Mouse (Mus musculus): ENCODE measurements around the gene Rln3. TPM values are rescaled to one million over a fixed set of nuclear protein-coding genes. Genes with fewer than 3 reads are reported as not detected.
A peak's percentile ranks its signal among the peaks of the same experiment; 100 is the strongest.

The Rln3 gene
- polyA plus RNA-seq, 1 experiment: 0.31 TPM

- Histone ChIP-seq H3K9me3 (no peaks in the 10 kb centered on the region), H3K36me3 (replicated peaks; ENCODE audit: low read length) (peaks cover 7% of the 10 kb centered on the region), H3K27me3 (replicated peaks) (peaks cover 84% of the 10 kb centered on the region), H3K4me1 (peaks cover 34% of the 10 kb centered on the region), H3K4me3 (replicated peaks) (peak overlapping the region; percentile 85)
- TF ChIP-seq GATA1 (IDR thresholded peaks at IDR 0.05; ENCODE audit: borderline replicate concordance, low read length) (no peak), FLI1 (IDR thresholded peaks at IDR 0.05; ENCODE audit: low read length) (no peak)
Observed at GRCm38 (mm10) chr8:84025863-84026262, 18.9 kb downstream of the Rln3 start.

- TF ChIP-seq GATA1 (IDR thresholded peaks at IDR 0.05; ENCODE audit: borderline replicate concordance, low read length) (no peak), FLI1 (IDR thresholded peaks at IDR 0.05; ENCODE audit: low read length) (no peak)
- H3K4me1 ChIP-seq: peaks cover 34% of the 10 kb centered on the region
- H3K27me3 ChIP-seq (replicated peaks): peaks cover 90% of the 10 kb centered on the region
- H3K36me3 ChIP-seq (replicated peaks; ENCODE audit: low read length): no peaks in the 10 kb centered on the region
- no peak overlapping the region for H3K4me3 ChIP-seq (replicated peaks)
- no peaks in the 10 kb centered on the region for H3K9me3 ChIP-seq
Observed at GRCm38 (mm10) chr8:84024171-84024570, 20.6 kb downstream of the Rln3 start.

- Histone ChIP-seq H3K9me3 (no peaks in the 10 kb centered on the region), H3K4me3 (replicated peaks) (no peak overlapping the region), H3K36me3 (replicated peaks; ENCODE audit: low read length) (no peaks in the 10 kb centered on the region), H3K27me3 (replicated peaks) (peaks cover 88% of the 10 kb centered on the region), H3K4me1 (peaks cover 34% of the 10 kb centered on the region)
- TF ChIP-seq FLI1 (IDR thresholded peaks at IDR 0.05; ENCODE audit: low read length) (no peak), GATA1 (IDR thresholded peaks at IDR 0.05; ENCODE audit: borderline replicate concordance, low read length) (no peak)
Observed at GRCm38 (mm10) chr8:84023631-84024030, 21.2 kb downstream of the Rln3 start.

DNA sequence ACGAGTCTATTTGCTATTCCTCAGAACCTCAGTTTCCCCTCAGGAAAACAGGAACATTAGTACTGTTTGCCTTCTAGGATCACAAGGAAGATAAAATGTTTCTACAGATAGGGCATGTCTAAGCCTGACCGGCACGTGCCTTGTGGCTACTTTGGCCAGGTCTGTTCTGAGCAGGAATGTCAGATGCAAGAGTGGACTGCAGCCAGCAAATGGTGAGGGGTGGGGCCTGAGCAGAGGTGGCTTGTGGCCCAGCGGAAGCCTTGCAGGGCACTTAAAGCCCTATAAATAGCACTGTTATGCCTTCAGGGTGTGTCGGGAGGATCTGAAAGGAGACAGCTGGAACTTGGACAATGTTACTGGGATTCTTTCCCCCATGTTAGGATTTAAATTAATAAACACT lies 21.7 kb downstream of the Rln3 start:
- no peaks in the 10 kb centered on the region for H3K36me3 ChIP-seq (replicated peaks; ENCODE audit: low read length)
- TF ChIP-seq GATA1 (IDR thresholded peaks at IDR 0.05; ENCODE audit: borderline replicate concordance, low read length) (no peak), FLI1 (IDR thresholded peaks at IDR 0.05; ENCODE audit: low read length) (no peak)
- peaks cover 86% of the 10 kb centered on the region for H3K27me3 ChIP-seq (replicated peaks)
- H3K4me1 ChIP-seq: peaks cover 34% of the 10 kb centered on the region
- H3K9me3 ChIP-seq: no peaks in the 10 kb centered on the region
- no peak overlapping the region for H3K4me3 ChIP-seq (replicated peaks)

GRCm38 (mm10) chr8:84021569-84021968 lies 23.2 kb downstream of the Rln3 start:
- Histone ChIP-seq H3K4me3 (replicated peaks) (no peak overlapping the region), H3K4me1 (peaks cover 27% of the 10 kb centered on the region), H3K36me3 (replicated peaks; ENCODE audit: low read length) (no peaks in the 10 kb centered on the region), H3K9me3 (no peaks in the 10 kb centered on the region; the same call in 1 of the 2 replicates), H3K27me3 (replicated peaks) (peaks cover 84% of the 10 kb centered on the region)
- TF ChIP-seq FLI1 (IDR thresholded peaks at IDR 0.05; ENCODE audit: low read length): no peak
- TF ChIP-seq GATA1 (IDR thresholded peaks at IDR 0.05; ENCODE audit: borderline replicate concordance, low read length): no peak

DNA sequence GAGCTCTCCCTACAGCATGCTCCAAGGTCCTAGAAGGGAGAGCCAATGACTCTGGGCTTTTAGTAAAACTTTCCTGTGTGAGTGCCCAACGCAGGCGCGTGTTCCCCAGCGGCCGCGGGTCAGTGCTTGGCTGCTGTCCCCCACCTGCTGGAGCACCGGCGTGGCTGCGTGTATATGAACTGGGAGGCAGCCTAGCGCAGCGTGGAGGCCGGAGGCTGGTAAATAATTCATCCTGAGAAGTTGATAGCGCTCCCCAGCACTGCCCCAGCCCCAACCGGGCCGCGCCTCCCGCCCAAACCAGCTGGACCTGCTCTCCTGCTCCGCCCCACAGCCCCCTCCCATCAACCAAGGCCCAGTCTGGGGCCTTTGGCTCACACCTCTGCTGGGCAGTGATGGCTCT lies 23.7 kb downstream of the Rln3 start, which contains the start of gene Palm3:
Gene Palm3 (plus strand): TSS at position 376 of the 400 bp plus-strand sequence.
- peaks cover 3% of the 10 kb centered on the region for H3K9me3 ChIP-seq
- H3K27me3 ChIP-seq (replicated peaks): peaks cover 82% of the 10 kb centered on the region
- no peak for TF ChIP-seq GATA1 (IDR thresholded peaks at IDR 0.05; ENCODE audit: borderline replicate concordance, low read length)
- TF ChIP-seq FLI1 (IDR thresholded peaks at IDR 0.05; ENCODE audit: low read length): no peak
- H3K4me1 ChIP-seq: peaks cover 22% of the 10 kb centered on the region
- H3K4me3 ChIP-seq (replicated peaks): no peak within 1 kb of the TSS
- H3K36me3 ChIP-seq (replicated peaks; ENCODE audit: low read length): no peaks in the 10 kb centered on the region

DNA sequence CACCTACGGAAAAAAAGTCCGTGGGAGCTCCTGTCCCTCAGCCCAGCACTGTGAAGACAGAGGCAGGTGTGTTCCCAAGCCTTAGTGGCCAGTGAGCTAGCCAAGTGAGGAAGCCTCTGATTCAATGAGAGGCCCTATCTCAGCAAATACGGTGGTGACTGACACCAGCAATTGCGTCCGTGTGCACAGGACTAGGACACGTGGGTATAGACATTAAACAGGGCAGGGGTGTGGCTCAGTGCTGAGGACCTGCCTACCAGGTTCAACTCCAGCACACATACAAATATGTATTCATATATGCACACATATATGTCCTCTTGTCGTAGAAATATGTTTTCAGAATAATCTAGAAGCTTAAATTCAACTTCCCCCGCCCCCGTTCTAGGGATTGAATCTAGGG lies 25.1 kb downstream of the Rln3 start:
- H3K9me3 ChIP-seq: peaks cover 10% of the 10 kb centered on the region
- H3K4me1 ChIP-seq: peaks cover 14% of the 10 kb centered on the region
- no peak overlapping the region for H3K4me3 ChIP-seq (replicated peaks)
- H3K27me3 ChIP-seq (replicated peaks): peaks cover 78% of the 10 kb centered on the region
- H3K36me3 ChIP-seq (replicated peaks; ENCODE audit: low read length): no peaks in the 10 kb centered on the region
- no peak for TF ChIP-seq FLI1 (IDR thresholded peaks at IDR 0.05; ENCODE audit: low read length)
- TF ChIP-seq GATA1 (IDR thresholded peaks at IDR 0.05; ENCODE audit: borderline replicate concordance, low read length): no peak

- peaks cover 70% of the 10 kb centered on the region for H3K27me3 ChIP-seq (replicated peaks)
- peaks cover 10% of the 10 kb centered on the region for H3K9me3 ChIP-seq
- no peak overlapping the region for H3K4me3 ChIP-seq (replicated peaks)
- H3K36me3 ChIP-seq (replicated peaks; ENCODE audit: low read length): no peaks in the 10 kb centered on the region
- TF ChIP-seq GATA1 (IDR thresholded peaks at IDR 0.05; ENCODE audit: borderline replicate concordance, low read length) (no peak), FLI1 (IDR thresholded peaks at IDR 0.05; ENCODE audit: low read length) (no peak)
- H3K4me1 ChIP-seq: peaks cover 21% of the 10 kb centered on the region
Observed at GRCm38 (mm10) chr8:84015833-84016232, 29.0 kb downstream of the Rln3 start.

GRCm38 (mm10) chr8:84012499-84013165 lies 32.2 kb downstream of the Rln3 start:
- Histone ChIP-seq H3K4me3 (replicated peaks) (peak overlapping the region; percentile 93), H3K4me1 (peaks cover 35% of the 10 kb centered on the region), H3K9me3 (peaks cover 10% of the 10 kb centered on the region), H3K36me3 (replicated peaks; ENCODE audit: low read length) (no peaks in the 10 kb centered on the region), H3K27me3 (replicated peaks) (peaks cover 59% of the 10 kb centered on the region)
- TF ChIP-seq GATA1 (IDR thresholded peaks at IDR 0.05; ENCODE audit: borderline replicate concordance, low read length): no peak
- TF ChIP-seq FLI1 (IDR thresholded peaks at IDR 0.05; ENCODE audit: low read length): no peak

DNA sequence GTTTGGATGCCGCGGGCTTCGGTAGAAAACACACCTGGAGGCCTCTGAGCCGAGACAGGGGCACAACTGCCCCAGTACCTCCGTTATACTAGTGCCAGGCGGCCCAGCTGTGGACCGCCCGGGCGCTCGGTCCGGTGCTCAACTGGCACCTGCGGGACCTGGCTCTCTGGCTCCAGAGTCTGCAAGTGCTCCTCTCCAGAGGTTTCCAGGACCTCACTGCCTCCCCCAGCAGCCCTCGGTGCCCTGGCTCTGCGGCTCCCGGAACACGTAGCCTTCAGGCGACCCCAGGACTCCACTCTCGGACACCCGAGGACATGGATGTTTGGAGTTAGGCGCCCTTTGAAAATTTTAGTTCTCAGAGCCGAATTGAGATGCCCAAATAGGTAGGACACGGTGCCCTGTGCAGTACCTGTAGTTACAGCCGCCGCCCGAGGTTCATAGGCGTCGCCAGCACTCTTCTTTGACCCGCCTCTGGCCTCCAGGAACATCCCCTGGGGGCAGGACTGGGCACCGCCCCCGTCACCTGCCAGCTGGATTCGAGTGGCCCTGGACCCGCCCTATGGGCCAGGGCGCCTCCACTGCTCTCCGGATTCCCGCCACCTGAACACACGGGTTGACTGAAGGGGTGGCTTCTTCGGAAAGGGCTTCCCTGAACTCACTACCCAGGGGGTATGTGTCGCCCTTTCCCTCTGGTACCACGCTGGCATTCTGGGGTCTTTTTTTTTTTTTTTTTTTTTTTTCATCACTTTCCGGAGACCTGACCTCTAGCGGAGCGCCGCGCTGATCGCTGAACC lies 32.9 kb downstream of the Rln3 start, which contains the start of gene 2210011C24Rik:
Gene 2210011C24Rik (minus strand): TSS at position 467 of the 794 bp plus-strand sequence.
- peaks cover 53% of the 10 kb centered on the region for H3K27me3 ChIP-seq (replicated peaks)
- TF ChIP-seq FLI1 (IDR thresholded peaks at IDR 0.05; ENCODE audit: low read length) (no peak), GATA1 (IDR thresholded peaks at IDR 0.05; ENCODE audit: borderline replicate concordance, low read length) (no peak)
- H3K4me3 ChIP-seq (replicated peaks): peak within 1 kb of the TSS; percentile 93
- H3K4me1 ChIP-seq: peaks cover 35% of the 10 kb centered on the region
- H3K36me3 ChIP-seq (replicated peaks; ENCODE audit: low read length): no peaks in the 10 kb centered on the region
- peaks cover 10% of the 10 kb centered on the region for H3K9me3 ChIP-seq

Measured in megakaryocyte, embryonic 14.5 days (primary cell).